Mouse (Mus musculus) layer of hippocampus, adult 2 months (tissue): Measurements from ENCODE around the gene Hist1h2bq. TPM values are rescaled to one million over a fixed set of nuclear protein-coding genes. Genes with fewer than 3 reads are reported as not detected.
A peak's percentile ranks its signal among the peaks of the same experiment; 100 is the strongest.
"Not testable (repeated sequence)": the region's sequence is repeated elsewhere in the genome, so short reads cannot be mapped to it uniquely, and the experiment has no call there.

ENCODE experiments used
- DNase-seq, 2 experiments: peaks; one replicate each; pipeline ENCODE4 v3.0.0; 2022; ENCODE audit warnings: low spot score in 2 of 2
- H3K27ac ChIP-seq: fragments of 200-600 bp; 2 replicates; pipeline ENCODE4 v1.8.1; 2022
- H3K4me3 ChIP-seq: fragments of 200-600 bp; 2 replicates; pipeline ENCODE4 v1.8.1; 2022; ENCODE audit warnings: mild to moderate bottlenecking
- CTCF ChIP-seq: fragments of 200-600 bp; conservative IDR thresholded peaks from 2 replicates; pipeline ENCODE4 v1.8.1; 2022; ENCODE audit warnings: antibody characterized with exemption, mild to moderate bottlenecking, moderate library complexity
- total RNA-seq, 2 experiments: library from RNA; stranded (reverse); gene quantifications; 2 replicates each; pipeline ENCODE4 v1.2.3; 2021

The Hist1h2bq gene
- total RNA-seq, 2 experiments from 2014 or later: 39.6 to 42.1 TPM

DNA sequence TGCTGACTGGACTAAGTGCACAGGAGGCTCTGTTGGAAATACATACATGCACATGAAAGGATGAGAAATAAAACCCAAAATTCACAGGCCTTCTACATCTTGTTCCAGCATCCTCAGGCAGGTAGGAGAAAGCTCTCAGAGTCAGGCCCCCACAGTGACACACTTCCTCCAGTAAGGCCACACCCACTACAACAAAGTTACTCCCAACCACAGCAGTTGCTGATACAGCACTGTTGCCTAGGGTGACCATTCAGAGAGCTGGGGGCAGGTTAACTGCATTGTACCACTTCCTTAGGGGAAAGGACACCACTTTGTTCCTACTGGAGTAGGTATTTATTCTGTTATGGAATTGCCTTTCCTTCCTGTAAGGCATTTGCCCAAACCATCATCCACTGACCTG is 12.8 kb downstream of the Hist1h2bq start:
- DNase-seq, H3K27ac ChIP-seq, H3K4me3 ChIP-seq: not testable (repeated sequence)

DNA sequence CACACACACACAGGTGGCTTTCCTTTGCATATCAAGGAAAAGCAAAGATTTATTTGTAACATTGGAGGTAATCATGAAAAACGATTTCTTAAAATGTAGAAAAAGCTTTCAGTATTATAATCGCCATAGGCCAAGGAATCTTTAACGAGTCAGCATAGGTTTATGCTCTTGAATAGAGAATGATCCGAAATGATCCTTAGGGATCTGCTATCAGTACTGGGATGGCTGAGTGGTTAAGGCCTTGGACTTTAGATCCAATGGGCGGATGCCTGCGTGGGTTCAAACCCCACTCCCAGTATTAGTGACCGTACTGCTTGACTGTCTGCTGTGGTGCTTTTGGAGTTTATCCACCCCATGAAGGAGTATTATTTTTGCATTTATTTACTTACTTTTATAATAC is 14.4 kb downstream of the Hist1h2bq start:
- H3K4me3 ChIP-seq: no peak overlapping the region
- DNase-seq: no peak
- no peak overlapping the region for H3K27ac ChIP-seq
- TF ChIP-seq CTCF: no peak

DNA sequence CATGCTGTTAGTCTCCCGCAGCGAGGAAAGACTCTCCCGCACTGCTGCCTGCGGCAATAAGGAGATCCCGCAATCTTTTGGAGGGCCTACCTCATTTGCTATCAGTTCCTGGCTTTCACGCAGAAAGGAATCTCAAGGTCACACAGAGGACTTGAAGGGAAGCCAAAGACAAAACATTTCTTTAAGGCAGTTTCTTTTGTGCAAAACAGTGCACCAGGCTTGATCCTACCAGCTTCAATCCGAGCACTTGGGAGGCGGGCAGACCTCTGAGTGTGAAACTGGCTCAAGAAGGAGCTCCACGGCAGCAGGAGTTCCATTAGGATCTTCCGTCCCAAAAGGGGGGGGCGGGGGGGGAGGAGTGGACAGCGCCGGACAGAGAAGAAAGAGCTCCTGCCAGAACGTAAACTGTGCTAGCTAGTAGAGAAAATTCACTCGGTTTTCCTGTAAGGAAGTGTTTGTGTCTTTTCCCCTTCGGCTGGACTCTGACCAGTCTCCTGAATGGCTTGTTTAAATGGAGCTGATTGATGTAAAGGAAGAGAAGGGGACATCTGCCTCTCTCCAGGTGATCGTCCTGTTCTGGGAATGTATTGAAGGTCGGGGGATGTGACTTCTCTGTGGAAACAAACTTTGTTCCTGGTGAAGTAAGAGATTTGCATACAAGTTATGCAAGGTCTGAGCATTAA is 19.3 kb downstream of the Hist1h2bq start:
- Histone ChIP-seq H3K4me3 (no peak overlapping the region; the same call in 1 of the 2 replicates), H3K27ac (no peak overlapping the region)
- no peak for DNase-seq
- TF ChIP-seq CTCF: no peak

DNA sequence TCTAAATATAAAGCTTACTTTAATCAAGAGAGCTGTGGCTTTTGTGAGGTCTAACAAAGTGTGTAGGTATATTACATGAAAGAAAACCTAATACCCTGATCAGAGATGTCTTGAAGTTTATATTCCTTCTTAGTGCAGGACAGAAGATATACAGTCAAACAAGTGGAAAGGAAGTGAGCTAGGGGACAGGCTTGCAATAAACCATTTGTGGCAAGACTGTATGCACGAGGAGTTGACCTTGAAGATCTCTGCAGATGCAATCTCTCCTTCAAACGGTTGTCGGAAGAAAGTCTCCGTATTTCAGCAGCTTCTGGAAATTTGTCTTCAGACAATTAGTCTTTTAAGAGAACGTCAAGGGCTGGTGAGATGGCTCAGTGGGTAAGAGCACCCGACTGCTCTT is 20.1 kb downstream of the Hist1h2bq start:
- H3K27ac ChIP-seq: no peak overlapping the region
- DNase-seq: no peak
- no peak overlapping the region for H3K4me3 ChIP-seq
- no peak for TF ChIP-seq CTCF

DNA sequence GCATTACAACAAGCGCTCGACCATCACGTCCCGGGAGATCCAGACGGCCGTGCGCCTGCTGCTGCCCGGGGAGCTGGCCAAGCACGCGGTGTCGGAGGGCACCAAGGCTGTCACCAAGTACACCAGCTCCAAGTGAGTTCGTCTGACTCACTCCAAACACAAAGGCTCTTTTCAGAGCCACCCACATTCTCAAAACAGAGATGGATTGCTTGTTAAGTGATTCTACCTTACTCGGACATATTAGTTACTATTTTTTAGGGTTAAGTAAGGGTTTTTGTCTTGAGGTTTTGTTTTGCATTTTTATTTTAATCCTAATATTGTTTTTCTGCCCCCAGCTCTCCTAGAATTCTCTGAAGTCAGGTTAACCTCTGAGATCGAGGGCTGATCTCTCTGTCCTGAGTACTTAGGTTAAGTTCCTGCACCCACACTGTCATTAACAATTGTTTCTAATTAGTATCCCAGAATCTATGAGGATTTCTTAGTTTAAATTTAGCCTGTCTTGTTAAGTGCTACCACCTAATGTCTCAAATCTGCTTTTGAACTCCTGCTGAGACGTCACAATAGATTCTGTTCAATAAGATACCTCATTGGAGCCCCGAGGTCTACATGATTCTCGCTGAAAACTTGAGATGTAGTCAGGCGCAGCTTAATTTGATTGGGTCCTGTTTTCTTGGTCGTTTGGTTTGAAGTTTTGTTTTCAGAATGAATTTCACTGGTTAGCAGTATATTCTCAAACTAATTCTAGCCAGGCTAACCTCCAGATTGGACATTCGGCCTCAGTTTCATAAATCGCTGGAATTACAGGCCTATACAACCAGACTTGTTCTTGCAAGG is 22.0 kb downstream of the Hist1h2bq start:
- TF ChIP-seq CTCF: no peak
- DNase-seq: no peak
- peak overlapping the region; percentile 56 for H3K4me3 ChIP-seq

DNA sequence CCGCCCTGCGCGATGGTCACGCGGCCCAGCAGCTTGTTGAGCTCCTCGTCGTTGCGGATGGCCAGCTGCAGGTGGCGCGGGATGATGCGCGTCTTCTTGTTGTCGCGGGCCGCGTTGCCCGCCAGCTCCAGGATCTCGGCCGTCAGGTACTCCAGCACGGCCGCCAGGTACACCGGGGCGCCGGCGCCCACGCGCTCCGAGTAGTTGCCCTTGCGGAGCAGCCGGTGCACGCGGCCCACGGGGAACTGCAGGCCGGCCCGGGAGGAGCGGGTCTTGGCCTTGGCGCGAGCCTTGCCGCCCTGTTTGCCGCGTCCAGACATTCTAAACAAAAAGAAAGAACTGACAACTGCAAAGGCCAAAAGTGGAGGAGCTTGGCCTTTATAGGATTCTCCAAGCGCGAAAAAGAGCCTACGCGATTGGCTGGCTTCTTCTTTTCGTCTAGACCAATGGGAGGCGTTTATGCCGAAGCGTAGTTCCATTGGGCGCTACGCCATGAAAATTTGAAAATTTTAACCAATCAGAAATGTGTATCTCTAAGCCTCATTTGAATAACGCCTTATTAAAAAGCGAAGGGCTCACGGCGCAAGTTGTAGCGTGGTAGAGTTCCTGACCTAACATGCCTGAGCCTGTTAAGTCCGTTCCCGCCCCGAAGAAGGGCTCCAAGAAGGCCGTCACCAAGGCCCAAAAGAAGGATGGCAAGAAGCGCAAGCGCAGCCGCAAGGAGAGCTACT is 22.9 kb downstream of the Hist1h2bq start, which contains the start of the genes Hist1h2an and Hist1h2bp:
Gene Hist1h2an (minus strand): TSS at position 320 of the 731 bp plus-strand sequence.
Gene Hist1h2bp (plus strand): TSS at position 563 of the 731 bp plus-strand sequence.
- H3K4me3 ChIP-seq: peak within 1 kb of the TSS; percentile 56
- peak within 1 kb of the TSS; percentile 62 for H3K27ac ChIP-seq
- TF ChIP-seq CTCF: peak; percentile 10; the same call in 1 of the 2 replicates
- DNase-seq: peak; percentile 94 to 96

More for the DNA sequence above, 22.0 kb downstream of the Hist1h2bq start:
- H3K27ac ChIP-seq: no peak overlapping the region

DNA sequence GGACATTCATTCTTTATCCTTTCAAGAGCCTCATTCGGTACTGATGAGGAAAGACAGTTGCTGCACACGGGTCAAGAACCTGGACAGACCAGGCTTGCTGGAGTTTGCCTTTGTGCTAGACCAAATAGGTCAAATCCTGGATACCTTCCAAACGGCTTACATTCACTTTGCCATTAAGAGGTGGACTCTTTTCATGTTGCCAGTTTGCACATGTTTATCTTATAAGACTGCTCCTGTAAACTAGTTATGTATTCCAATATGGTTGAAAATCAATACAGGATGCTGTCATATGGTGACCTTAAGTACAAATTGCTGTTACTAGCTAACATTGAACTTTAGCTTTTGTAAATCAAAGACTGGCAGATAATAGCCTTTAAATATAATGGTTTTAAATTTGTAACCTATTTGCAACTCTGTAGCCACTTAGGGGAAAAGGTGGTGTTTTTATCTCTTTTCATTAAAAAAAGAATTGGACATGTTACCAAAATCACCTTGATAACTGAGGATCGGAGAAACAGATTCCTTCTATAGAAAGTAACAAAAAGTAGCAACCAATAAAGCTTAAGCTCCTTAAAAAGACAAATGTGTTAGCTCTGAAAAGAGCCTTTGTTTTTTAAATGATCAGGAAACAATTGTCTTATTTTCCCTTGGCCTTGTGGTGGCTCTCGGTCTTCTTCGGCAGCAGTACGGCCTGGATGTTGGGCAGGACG is 23.7 kb downstream of the Hist1h2bq start:
- Histone ChIP-seq H3K27ac (peak overlapping the region; percentile 62), H3K4me3 (peak overlapping the region; percentile 34)
- DNase-seq: no peak
- TF ChIP-seq CTCF: no peak; the same call in 1 of the 2 replicates

DNA sequence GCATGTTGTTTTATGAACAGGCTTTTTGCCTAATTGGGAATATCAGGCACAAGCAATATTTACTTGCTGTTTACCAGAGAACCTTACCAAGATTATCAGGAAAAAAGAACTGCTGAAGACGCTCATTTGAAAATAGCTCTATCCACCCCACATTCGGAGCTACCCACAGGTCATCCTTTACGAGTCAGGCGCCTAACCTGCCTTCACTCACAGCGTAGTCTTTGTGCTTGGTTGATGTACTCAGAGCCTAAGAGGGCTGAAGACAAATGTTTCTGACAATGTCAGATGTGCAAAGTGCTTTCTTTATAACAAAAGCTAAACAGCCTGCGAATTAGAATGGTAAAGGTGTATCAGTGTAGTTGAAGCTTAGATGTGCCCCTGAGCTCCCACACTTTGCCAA is 25.7 kb downstream of the Hist1h2bq start:
- no peak overlapping the region for H3K4me3 ChIP-seq
- no peak for TF ChIP-seq CTCF
- H3K27ac ChIP-seq: no peak overlapping the region
- DNase-seq: no peak

DNA sequence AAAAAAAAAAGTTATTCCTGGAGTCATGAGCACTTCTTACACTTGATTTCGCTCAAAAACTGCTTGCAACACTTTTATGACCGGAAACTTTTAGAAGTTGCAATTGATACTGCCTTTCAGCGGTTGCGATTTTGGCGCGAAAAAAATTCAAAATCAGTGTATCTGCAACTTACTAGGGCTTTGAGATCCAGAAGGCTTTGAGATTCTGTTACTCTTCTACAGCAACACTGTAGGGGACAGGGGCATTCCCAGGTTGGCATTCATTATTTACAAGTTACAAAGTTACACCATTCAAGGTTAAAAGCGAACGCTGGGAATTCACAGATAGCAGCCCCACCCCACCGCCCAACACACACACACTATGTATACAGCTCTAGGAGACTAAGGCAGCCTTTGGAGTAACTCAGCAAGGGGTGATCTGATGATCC is 26.2 kb downstream of the Hist1h2bq start:
- H3K27ac ChIP-seq: peak overlapping the region; percentile 40
- TF ChIP-seq CTCF: no peak
- H3K4me3 ChIP-seq: peak overlapping the region; percentile 59
- peak in 1 of 2 experiments; percentile 31 for DNase-seq

DNA sequence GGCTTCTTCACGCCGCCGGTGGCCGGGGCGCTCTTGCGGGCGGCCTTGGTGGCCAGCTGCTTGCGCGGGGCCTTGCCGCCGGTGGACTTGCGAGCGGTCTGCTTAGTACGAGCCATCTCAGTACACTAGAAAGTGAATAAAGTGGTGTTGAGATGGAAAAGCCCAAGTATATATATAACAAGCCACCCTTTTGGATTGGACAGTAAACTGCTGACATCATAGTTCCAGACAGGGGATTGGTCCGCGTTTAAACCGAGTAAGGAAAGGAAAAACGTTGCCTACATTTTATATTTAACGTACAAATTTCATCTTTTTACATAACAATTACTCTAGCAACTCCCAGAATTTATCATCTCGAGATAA is 26.8 kb downstream of the Hist1h2bq start, which contains the start of gene Hist1h3i:
Gene Hist1h3i (minus strand): TSS at position 116 of the 363 bp plus-strand sequence.
- H3K27ac ChIP-seq: peak within 1 kb of the TSS; percentile 80
- TF ChIP-seq CTCF: no peak
- H3K4me3 ChIP-seq: peak within 1 kb of the TSS; percentile 59
- peak; percentile 75 to 88 for DNase-seq

DNA sequence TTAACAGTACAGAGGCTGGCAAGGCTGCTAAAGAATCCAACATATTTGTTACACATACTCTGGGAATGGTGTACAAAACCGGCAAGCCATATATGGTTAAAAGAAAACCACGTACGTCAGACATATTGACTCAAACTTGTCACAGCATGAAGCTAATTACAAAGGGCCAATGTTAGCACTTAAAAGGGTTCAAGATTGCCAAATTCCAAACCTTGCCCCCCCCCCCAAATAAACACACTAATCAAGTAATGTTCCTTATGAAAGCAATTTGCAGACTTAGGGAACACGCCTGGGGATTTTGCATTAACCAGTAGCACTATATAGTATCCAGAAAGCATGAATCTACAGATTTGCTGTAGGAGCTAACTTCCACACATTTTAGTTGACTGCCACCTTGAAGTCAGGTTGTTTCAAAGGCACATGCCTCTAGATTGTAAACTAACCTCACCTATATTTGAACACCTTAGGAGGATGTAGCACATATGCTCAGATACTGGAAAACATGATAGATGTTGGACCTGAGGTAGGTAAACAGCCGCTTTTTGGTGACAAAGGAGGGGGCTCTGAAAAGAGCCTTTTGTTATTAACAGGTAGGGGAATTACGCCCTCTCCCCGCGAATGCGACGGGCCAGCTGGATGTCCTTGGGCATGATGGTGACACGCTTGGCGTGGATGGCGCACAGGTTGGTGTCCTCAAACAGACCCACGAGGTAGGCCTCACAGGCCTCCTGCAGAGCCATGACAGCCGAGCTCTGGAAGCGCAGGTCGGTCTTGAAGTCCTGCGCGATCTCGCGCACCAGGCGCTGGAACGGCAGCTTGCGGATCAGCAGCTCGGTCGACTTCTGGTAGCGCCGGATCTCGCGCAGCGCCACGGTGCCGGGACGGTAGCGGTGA is 27.4 kb downstream of the Hist1h2bq start:
- Histone ChIP-seq H3K4me3 (peak overlapping the region; percentile 59), H3K27ac (peak overlapping the region; percentile 80)
- not testable (repeated sequence) for DNase-seq
